Mouse (Mus musculus): ENCODE results near the gene Vmn1r101. TPM values are rescaled to one million over a fixed set of nuclear protein-coding genes. Genes with fewer than 3 reads are reported as not detected.
"Not testable (repeated sequence)": the region's sequence is repeated elsewhere in the genome, so short reads cannot be mapped to it uniquely, and the experiment has no call there.

Gene Vmn1r101
- polyA plus RNA-seq (2016; fragmentation: Nextera tagmentation; extraction: Ambion mirVana) = not detected in 2 replicates

DNA sequence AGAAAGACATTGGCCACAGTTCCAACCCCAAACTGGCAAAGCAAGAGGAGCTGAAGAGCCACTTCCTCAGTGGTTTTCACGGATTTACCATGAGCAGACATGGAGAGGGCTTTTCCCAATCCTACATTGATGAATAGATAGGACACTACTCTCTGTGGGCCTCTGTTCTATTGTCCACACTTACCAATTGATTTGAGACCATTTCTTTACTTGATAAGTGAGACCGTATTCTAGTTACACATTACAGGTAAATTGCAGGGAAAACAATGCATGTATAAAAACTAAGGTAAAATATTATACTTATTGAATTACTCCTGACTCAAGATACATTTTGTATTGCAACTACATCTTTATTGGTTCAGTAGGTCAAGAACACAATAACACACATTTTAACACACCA, at the start of gene Vmn1r101:
TSS of gene Vmn1r101 (minus strand) at position 101 of the 400 bp plus-strand sequence.
- no CpG with 5 or more reads among the region's 2 CpGs for WGBS
- not testable (repeated sequence) for H3K4me3 ChIP-seq; H3K36me3 ChIP-seq; H3K27me3 ChIP-seq (ENCODE audit: low read depth, poor library complexity, severe bottlenecking); H3K27ac ChIP-seq (replicated peaks); H3K4me1 ChIP-seq; DNase-seq (ENCODE audit: low spot score); H3K9me3 ChIP-seq (replicated peaks)

DNA sequence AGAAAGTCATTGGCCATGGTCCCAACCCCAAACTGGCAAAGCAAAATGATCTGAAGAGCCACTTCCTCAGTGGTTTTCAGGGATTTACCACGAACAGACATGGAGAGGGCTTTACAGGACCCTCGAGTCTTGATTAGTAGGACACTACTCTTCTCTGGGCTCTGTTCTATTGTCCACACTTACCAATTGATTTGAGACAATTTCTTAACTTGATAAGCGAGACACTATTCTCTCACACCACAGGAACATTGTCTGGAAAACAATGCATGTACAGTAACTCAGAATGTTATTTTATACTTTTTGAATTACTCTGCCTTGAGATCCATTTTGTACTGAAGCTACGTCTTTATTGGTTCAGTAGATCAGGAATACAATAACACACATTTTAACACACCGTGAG, 32.4 kb upstream of the Vmn1r101 start, which contains the start of gene Gm10670:
TSS of gene Gm10670 (minus strand) at position 101 of the 400 bp plus-strand sequence.
- not testable (repeated sequence) for H3K4me1 ChIP-seq; H3K9me3 ChIP-seq (replicated peaks); H3K4me3 ChIP-seq; DNase-seq (ENCODE audit: low spot score); H3K27ac ChIP-seq (replicated peaks); H3K36me3 ChIP-seq; H3K27me3 ChIP-seq (ENCODE audit: low read depth, poor library complexity, severe bottlenecking)
- WGBS = no CpG with 5 or more reads among the region's 5 CpGs

DNA sequence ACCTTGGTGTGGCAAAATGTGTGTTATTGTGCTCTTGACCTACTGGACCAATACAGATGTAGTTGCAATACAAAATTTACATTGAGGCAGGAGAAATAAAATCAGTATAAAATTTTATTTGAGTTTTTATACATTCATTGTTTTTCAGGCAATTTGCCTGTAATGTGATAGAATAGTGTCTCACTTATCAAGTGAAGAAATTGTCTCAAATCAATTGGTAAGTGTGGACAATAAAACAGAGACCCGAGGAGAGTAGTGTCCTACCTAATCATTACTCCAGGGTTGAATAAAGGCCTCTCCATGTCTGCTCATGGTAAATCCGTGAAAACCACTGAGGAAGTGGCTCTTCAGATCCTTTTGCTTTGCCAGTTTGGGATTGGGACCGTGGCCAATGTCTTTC, 24.8 kb downstream of the Vmn1r101 start, which contains the start of gene Vmn1r100:
TSS of gene Vmn1r100 (plus strand) at position 301 of the 400 bp plus-strand sequence.
- not testable (repeated sequence) for H3K4me3 ChIP-seq; H3K4me1 ChIP-seq; H3K27me3 ChIP-seq (ENCODE audit: low read depth, poor library complexity, severe bottlenecking); H3K9me3 ChIP-seq (replicated peaks); H3K27ac ChIP-seq (replicated peaks); H3K36me3 ChIP-seq; DNase-seq (ENCODE audit: low spot score)
- no CpG with 5 or more reads among the region's 3 CpGs for WGBS

Other genes with a start within 250 kb of the Vmn1r101 start
- not detected in 2 replicates for gene Vmn1r95, start 248.9 kb downstream of the Vmn1r101 start, polyA plus RNA-seq (2016; fragmentation: Nextera tagmentation; extraction: Ambion mirVana)
- gene Gm6164, start 237.0 kb downstream of the Vmn1r101 start, polyA plus RNA-seq (2016; fragmentation: Nextera tagmentation; extraction: Ambion mirVana) = not detected in 2 replicates
- not detected in 2 replicates for gene Gm4498, start 208.8 kb downstream of the Vmn1r101 start, polyA plus RNA-seq (2016; fragmentation: Nextera tagmentation; extraction: Ambion mirVana)
- gene Gm5890, start 179.8 kb downstream of the Vmn1r101 start, polyA plus RNA-seq (2016; fragmentation: Nextera tagmentation; extraction: Ambion mirVana) = not detected in 2 replicates
- not detected in 2 replicates for gene Gm4133, start 108.5 kb downstream of the Vmn1r101 start, polyA plus RNA-seq (2016; fragmentation: Nextera tagmentation; extraction: Ambion mirVana)
- not detected in 2 replicates for gene Gm5728, start 67.2 kb downstream of the Vmn1r101 start, polyA plus RNA-seq (2016; fragmentation: Nextera tagmentation; extraction: Ambion mirVana)
- not detected in 2 replicates for gene Vmn1r100, start 24.7 kb downstream of the Vmn1r101 start, polyA plus RNA-seq (2016; fragmentation: Nextera tagmentation; extraction: Ambion mirVana)
- gene Gm10670, start 32.3 kb upstream of the Vmn1r101 start, polyA plus RNA-seq (2016; fragmentation: Nextera tagmentation; extraction: Ambion mirVana) = not detected in 2 replicates
- not detected in 2 replicates for gene Vmn1r103, start 67.9 kb upstream of the Vmn1r101 start, polyA plus RNA-seq (2016; fragmentation: Nextera tagmentation; extraction: Ambion mirVana)
- not detected in 2 replicates for gene Vmn1r104, start 91.2 kb upstream of the Vmn1r101 start, polyA plus RNA-seq (2016; fragmentation: Nextera tagmentation; extraction: Ambion mirVana)
- not detected in 2 replicates for gene Gm5726, start 103.2 kb upstream of the Vmn1r101 start, polyA plus RNA-seq (2016; fragmentation: Nextera tagmentation; extraction: Ambion mirVana)
- not detected in 2 replicates for gene Gm4141, start 133.6 kb upstream of the Vmn1r101 start, polyA plus RNA-seq (2016; fragmentation: Nextera tagmentation; extraction: Ambion mirVana)
- gene Gm4513, start 156.4 kb upstream of the Vmn1r101 start, polyA plus RNA-seq (2016; fragmentation: Nextera tagmentation; extraction: Ambion mirVana) = not detected in 2 replicates
- not detected in 2 replicates for gene Vmn1r107, start 226.3 kb upstream of the Vmn1r101 start, polyA plus RNA-seq (2016; fragmentation: Nextera tagmentation; extraction: Ambion mirVana)